ENCODE assay signal across 10 mouse cellular contexts in the genomic region with DNA sequence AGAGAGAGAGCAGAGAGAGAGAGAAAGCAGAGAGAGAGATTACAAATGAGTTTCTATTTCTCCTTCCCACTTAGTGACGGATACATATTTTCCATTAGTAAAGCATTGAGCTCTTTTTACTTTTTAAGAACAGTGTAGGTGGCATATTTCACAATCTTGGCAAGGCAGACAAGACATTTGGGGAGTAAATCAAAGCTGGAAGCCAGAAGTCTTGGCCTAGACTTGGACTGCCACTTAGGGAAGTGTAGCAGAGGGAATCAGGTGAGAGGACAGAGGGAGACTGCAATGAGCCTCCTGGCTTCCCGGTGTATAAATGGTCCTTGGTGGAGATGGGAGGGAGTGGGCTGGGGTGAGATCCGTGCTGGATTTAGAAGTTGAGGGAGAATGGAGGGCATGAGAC.
DNase-seq lines count a peak whose midpoint lies in the region; ATAC-seq and TF ChIP-seq lines count a peak whose summit lies in the region.
"Had no signal": no experiment of that assay in that cellular context is flagged by ENCODE, and none has a peak within 500 bp of the region (broad histone marks: within the 10 kb centered on the region; RNA-seq: fewer than 3 reads in every experiment).

No protein-coding gene starts in this region.

- H3K36me3 ChIP-seq in hindbrain, embryonic 10.5 days, result no peaks in the 10 kb centered on the region
- no peaks in the 10 kb centered on the region for H3K36me3 ChIP-seq in hindbrain, embryonic 14.5 days (replicated peaks; ENCODE audit: control insufficient read depth, insufficient read depth)
- H3K36me3 ChIP-seq in midbrain, embryonic 10.5 days, result no peaks in the 10 kb centered on the region
- no peaks in the 10 kb centered on the region for H3K36me3 ChIP-seq in midbrain, embryonic 13.5 days
- H3K36me3 ChIP-seq in heart, embryonic 13.5 days, result no peaks in the 10 kb centered on the region
- H3K36me3 ChIP-seq in stomach, postnatal 0 days (ENCODE audit: control insufficient read depth, insufficient read depth, low read length), result no peaks in the 10 kb centered on the region
- H3K36me3 ChIP-seq: forebrain, embryonic 12.5 days had no signal

- peak; percentile 29 for TF ChIP-seq EP300 in stomach, postnatal 0 days (optimal IDR thresholded peaks at IDR 0.05)

- ATAC-seq in hindbrain, embryonic 14.5 days (ENCODE audit: low FRiP score), result no peak
- ATAC-seq in midbrain, embryonic 13.5 days, result no peak
- ATAC-seq in heart, embryonic 13.5 days (ENCODE audit: extremely low read depth, insufficient number of reproducible peaks, low FRiP score, low TSS enrichment), result no peak
- peak; percentile 15; the same call in 1 of the 2 replicates for ATAC-seq in stomach, postnatal 0 days (ENCODE audit: low FRiP score, low TSS enrichment)
- ATAC-seq: activated CD4-positive, CD25-positive, alpha-beta regulatory T cell, adult 4 months; liver, postnatal 0 days had no signal

- H3K27me3 ChIP-seq in hindbrain, embryonic 10.5 days (ENCODE audit: insufficient read depth, poor library complexity, severe bottlenecking), result no peaks in the 10 kb centered on the region
- H3K27me3 ChIP-seq in hindbrain, embryonic 14.5 days (ENCODE audit: control insufficient read depth, insufficient read depth, low read length), result no peaks in the 10 kb centered on the region
- no peaks in the 10 kb centered on the region for H3K27me3 ChIP-seq in midbrain, embryonic 10.5 days (ENCODE audit: low read depth, poor library complexity, severe bottlenecking)
- 0 out of 2 replicates have a peak, but pooled peaks cover 2% of the 10 kb centered on the region for H3K27me3 ChIP-seq in midbrain, embryonic 13.5 days
- H3K27me3 ChIP-seq in heart, embryonic 13.5 days (replicated peaks), result no peaks in the 10 kb centered on the region
- H3K27me3 ChIP-seq in stomach, postnatal 0 days (ENCODE audit: control insufficient read depth, insufficient read depth, low read length), result no peaks in the 10 kb centered on the region
- H3K27me3 ChIP-seq: forebrain, embryonic 12.5 days had no signal

- peaks cover 53% of the 10 kb centered on the region for H3K4me1 ChIP-seq in hindbrain, embryonic 10.5 days (replicated peaks)
- H3K4me1 ChIP-seq in hindbrain, embryonic 14.5 days (replicated peaks; ENCODE audit: control insufficient read depth, insufficient read depth, low read length), result peaks cover 14% of the 10 kb centered on the region
- H3K4me1 ChIP-seq in midbrain, embryonic 10.5 days, result peaks cover 49% of the 10 kb centered on the region
- peaks cover 27% of the 10 kb centered on the region for H3K4me1 ChIP-seq in midbrain, embryonic 13.5 days (replicated peaks)
- H3K4me1 ChIP-seq in heart, embryonic 13.5 days, result peaks cover 85% of the 10 kb centered on the region
- H3K4me1 ChIP-seq in stomach, postnatal 0 days (replicated peaks; ENCODE audit: control insufficient read depth, insufficient read depth), result peaks cover 4% of the 10 kb centered on the region; the same call in 1 of the 2 replicates

- H3K27ac ChIP-seq in hindbrain, embryonic 10.5 days, result peak overlapping the region; percentile 50; the same call in 1 of the 2 replicates
- no peak overlapping the region for H3K27ac ChIP-seq in hindbrain, embryonic 14.5 days
- peak overlapping the region; percentile 61; the same call in 1 of the 2 replicates for H3K27ac ChIP-seq in midbrain, embryonic 10.5 days (replicated peaks)
- H3K27ac ChIP-seq in midbrain, embryonic 13.5 days, result no peak overlapping the region
- H3K27ac ChIP-seq in heart, embryonic 13.5 days (replicated peaks), result peak overlapping the region; percentile 78
- H3K27ac ChIP-seq in stomach, postnatal 0 days (replicated peaks), result peak overlapping the region; percentile 83

- no peak for TF ChIP-seq CTCF in stomach, postnatal 0 days (IDR thresholded peaks at IDR 0.05; ENCODE audit: low read depth)

- no peaks in the 10 kb centered on the region for H3K9me3 ChIP-seq in hindbrain, embryonic 10.5 days
- H3K9me3 ChIP-seq in hindbrain, embryonic 14.5 days (ENCODE audit: control insufficient read depth, low read length), result no peaks in the 10 kb centered on the region
- no peaks in the 10 kb centered on the region for H3K9me3 ChIP-seq in midbrain, embryonic 10.5 days (replicated peaks)
- H3K9me3 ChIP-seq in midbrain, embryonic 13.5 days, result no peaks in the 10 kb centered on the region
- H3K9me3 ChIP-seq in heart, embryonic 13.5 days, result no peaks in the 10 kb centered on the region
- no peaks in the 10 kb centered on the region for H3K9me3 ChIP-seq in stomach, postnatal 0 days (ENCODE audit: control insufficient read depth, low read length)
- H3K9me3 ChIP-seq: forebrain, embryonic 12.5 days had no signal

- H3K4me2 ChIP-seq in hindbrain, embryonic 14.5 days (replicated peaks), result no peak overlapping the region
- H3K4me2 ChIP-seq in midbrain, embryonic 13.5 days (replicated peaks), result no peak overlapping the region
- H3K4me2 ChIP-seq in heart, embryonic 13.5 days, result 0 out of 2 replicates have a peak overlapping the region, but pooled peaks have one; percentile 33
- H3K4me2 ChIP-seq in stomach, postnatal 0 days (replicated peaks; ENCODE audit: low read depth), result no peak overlapping the region

- 61% methylated on average over 3 of the region's 3 CpGs for WGBS in hindbrain, embryonic 10.5 days
- 57% methylated on average over 3 of the region's 3 CpGs for WGBS in hindbrain, embryonic 14.5 days
- 66% methylated on average over 3 of the region's 3 CpGs for WGBS in midbrain, embryonic 10.5 days
- WGBS in midbrain, embryonic 13.5 days, result 54% methylated on average over 3 of the region's 3 CpGs
- whole genome bisulfite sequencing in heart, embryonic 13.5 days, result 18% methylated on average over 3 of the region's 3 CpGs
- WGBS in stomach, postnatal 0 days, result 36% methylated on average over 3 of the region's 3 CpGs

- H3K4me3 ChIP-seq in hindbrain, embryonic 10.5 days, result no peak overlapping the region
- no peak overlapping the region for H3K4me3 ChIP-seq in hindbrain, embryonic 14.5 days (replicated peaks; ENCODE audit: low read length)
- H3K4me3 ChIP-seq in midbrain, embryonic 10.5 days, result no peak overlapping the region
- no peak overlapping the region for H3K4me3 ChIP-seq in midbrain, embryonic 13.5 days (replicated peaks)
- no peak overlapping the region for H3K4me3 ChIP-seq in heart, embryonic 13.5 days
- H3K4me3 ChIP-seq in stomach, postnatal 0 days (ENCODE audit: low read depth, low read length), result no peak overlapping the region
- H3K4me3 ChIP-seq: forebrain, embryonic 12.5 days had no signal

- H3K9ac ChIP-seq in hindbrain, embryonic 14.5 days, result no peak overlapping the region
- H3K9ac ChIP-seq in midbrain, embryonic 13.5 days (replicated peaks), result no peak overlapping the region
- peak overlapping the region; percentile 48; the same call in 1 of the 2 replicates for H3K9ac ChIP-seq in heart, embryonic 13.5 days
- no peak overlapping the region for H3K9ac ChIP-seq in stomach, postnatal 0 days (ENCODE audit: low read length)
- H3K9ac ChIP-seq: liver, postnatal 0 days had no signal

- no peak for DNase-seq in hindbrain, embryonic 10.5 days (ENCODE audit: low spot score)
- no peak for DNase-seq in hindbrain, embryonic 14.5 days (ENCODE audit: low spot score)
- no peak for DNase-seq in midbrain, embryonic 10.5 days (ENCODE audit: low spot score)
- DNase-seq in stomach, postnatal 0 days (ENCODE audit: low spot score), result no peak
- DNase-seq in natural killer cell, adult 2 months (ENCODE audit: low spot score in 2 of 2), result no peak
- DNase-seq: liver, postnatal 0 days had no signal

Comparison
In these comparisons a context has a peak if more than half of its experiments do, and no peak if none do; other contexts are left out.
1. H3K27ac ChIP-seq: peak in hindbrain, embryonic 10.5 days (single experiment), midbrain, embryonic 10.5 days (single experiment), heart, embryonic 13.5 days (single experiment) and stomach, postnatal 0 days (single experiment); none in hindbrain, embryonic 14.5 days (single experiment) and midbrain, embryonic 13.5 days (single experiment).